Mouse (Mus musculus) liver, embryonic 16.5 days (tissue): ENCODE results near the gene Frmpd2. TPM values are rescaled to one million over a fixed set of nuclear protein-coding genes. Genes with fewer than 3 reads are reported as not detected.

Experiments
- polyA plus RNA-seq: library from polyadenylated mRNA; unstranded; fragments of >200 nt; fragmentation: Nextera tagmentation; extraction: Ambion mirVana; gene quantifications from 2 replicates; pipeline ENCODE4 v1.2.1, GENCODE M21; 2015

Gene Frmpd2
- polyA plus RNA-seq, 1 experiment from 2014 or later = not detected

Other genes starting within 250 kb of the Frmpd2 start
- 3.5 and 4.2 TPM in 2 replicates for gene Mapk8, start 24.5 kb upstream of the Frmpd2 start, polyA plus RNA-seq
- 0.07 and 0.12 TPM in 2 replicates for gene Ptpn20, start 117.5 kb downstream of the Frmpd2 start, polyA plus RNA-seq